Mouse (Mus musculus): ENCODE data around the gene Nek10. TPM values are rescaled to one million over a fixed set of nuclear protein-coding genes. Genes with fewer than 3 reads are reported as not detected.
"Not testable (repeated sequence)": the region's sequence is repeated elsewhere in the genome, so short reads cannot be mapped to it uniquely, and the experiment has no call there.

Gene Nek10
- total RNA-seq, 2 experiments from 2014 or later = 0.17 TPM; not detected in 1

GRCm38 (mm10) chr14:14974156-14974555 lies 170.9 kb downstream of the Nek10 start:
- intact Hi-C loops (cut with DNase I) = no loop called here

GRCm38 (mm10) chr14:14984106-14984505 lies 180.9 kb downstream of the Nek10 start:
- DNase-seq; intact Hi-C loops (cut with DNase I): not testable (repeated sequence)

More at GRCm38 (mm10) chr14:14974156-14974555, 170.9 kb downstream of the Nek10 start:
- no peak for DNase-seq

DNA sequence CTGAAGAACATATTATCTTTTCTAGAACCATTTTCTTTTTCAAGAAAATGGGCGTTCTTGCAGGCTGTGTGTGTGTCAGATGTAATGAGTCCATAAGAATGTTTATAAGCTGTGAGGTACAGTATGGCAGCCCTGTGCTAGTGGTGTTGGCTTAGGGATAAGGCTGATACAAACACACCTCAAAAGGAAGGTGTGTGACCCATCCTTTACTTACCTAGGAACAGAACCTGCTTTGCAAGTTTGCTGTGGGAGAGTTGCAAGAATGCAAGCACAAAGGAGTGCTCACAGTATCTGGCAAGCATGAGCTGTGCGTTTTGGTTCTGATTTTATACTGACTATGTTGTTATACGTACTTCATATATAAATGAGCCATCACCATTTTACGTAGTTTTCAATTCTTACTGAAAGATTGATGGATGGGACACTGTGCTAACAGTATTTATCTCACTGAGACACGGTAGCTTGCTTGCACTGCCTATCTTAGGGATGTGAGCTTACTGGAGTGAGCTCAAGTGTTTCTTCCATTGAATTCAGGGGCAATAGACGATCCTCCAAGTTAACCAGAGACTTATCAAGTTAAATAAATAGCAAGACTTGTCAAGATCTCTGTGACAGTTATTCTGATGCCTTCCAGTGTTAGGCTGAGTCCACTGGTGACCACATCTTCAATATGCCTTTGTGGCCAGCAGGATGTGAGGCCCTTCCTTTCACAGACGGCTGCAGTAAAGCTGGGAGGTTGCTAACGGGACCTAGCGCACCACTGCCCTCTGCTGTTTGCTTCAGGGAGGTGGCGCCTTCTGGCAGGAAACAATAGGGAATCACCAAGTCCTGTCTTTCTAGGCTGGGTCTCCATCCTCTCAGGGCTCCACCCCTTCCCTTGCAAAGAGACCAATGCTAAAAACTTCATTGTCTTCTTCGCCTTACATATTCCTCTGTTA lies 181.8 kb downstream of the Nek10 start:
- intact Hi-C loops (cut with DNase I) = loop anchor here (1.0 to 5.0 kb wide), 3 partner anchors 122 to 1217 kb away; no protein-coding TSS in a partner anchor
- peak; percentile 74 to 80 for DNase-seq

GRCm38 (mm10) chr14:14987403-14987802 lies 184.2 kb downstream of the Nek10 start:
- DNase-seq = no peak
- intact Hi-C loops (cut with DNase I) = loop anchor here (5.0 kb wide), 1 partner anchor 1215 kb away; no protein-coding TSS in a partner anchor

DNA sequence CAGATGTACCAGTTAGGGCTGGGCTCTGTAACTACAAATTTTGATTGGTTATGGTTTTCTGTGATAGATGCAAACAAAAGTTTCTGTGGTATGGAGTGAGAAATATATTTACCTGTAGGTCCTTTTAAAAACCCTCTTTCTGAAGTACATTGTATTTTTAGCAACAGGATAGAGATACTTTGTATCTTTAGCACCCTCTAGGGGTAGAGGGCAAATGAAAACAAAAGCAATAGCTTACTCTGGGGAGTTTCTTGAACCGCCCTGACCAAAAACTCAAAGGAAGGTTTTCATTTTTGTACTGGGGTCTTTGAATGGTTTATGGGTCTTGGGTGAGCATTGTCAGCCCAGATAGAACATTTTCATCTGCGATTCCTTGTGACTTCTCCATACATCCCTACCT lies 188.4 kb downstream of the Nek10 start:
- DNase-seq = no peak
- intact Hi-C loops (cut with DNase I) = no loop called here

GRCm38 (mm10) chr14:15011408-15011807 lies 208.2 kb downstream of the Nek10 start:
- intact Hi-C loops (cut with DNase I) = no loop called here
- DNase-seq = no peak

- no peak for DNase-seq
- intact Hi-C loops (cut with DNase I) = no loop called here
Observed at GRCm38 (mm10) chr14:15014799-15015198, 211.6 kb downstream of the Nek10 start.

GRCm38 (mm10) chr14:15030626-15031025 lies 227.4 kb downstream of the Nek10 start:
- DNase-seq; intact Hi-C loops (cut with DNase I): not testable (repeated sequence)

- DNase-seq = not testable (repeated sequence)
Observed at GRCm38 (mm10) chr14:15034638-15035037, 231.4 kb downstream of the Nek10 start.

GRCm38 (mm10) chr14:15048186-15048585 lies 245.0 kb downstream of the Nek10 start:
- intact Hi-C loops (cut with DNase I) = no loop called here
- no peak for DNase-seq

More at GRCm38 (mm10) chr14:15034638-15035037, 231.4 kb downstream of the Nek10 start:
- intact Hi-C loops (cut with DNase I) = not testable (repeated sequence)

DNA sequence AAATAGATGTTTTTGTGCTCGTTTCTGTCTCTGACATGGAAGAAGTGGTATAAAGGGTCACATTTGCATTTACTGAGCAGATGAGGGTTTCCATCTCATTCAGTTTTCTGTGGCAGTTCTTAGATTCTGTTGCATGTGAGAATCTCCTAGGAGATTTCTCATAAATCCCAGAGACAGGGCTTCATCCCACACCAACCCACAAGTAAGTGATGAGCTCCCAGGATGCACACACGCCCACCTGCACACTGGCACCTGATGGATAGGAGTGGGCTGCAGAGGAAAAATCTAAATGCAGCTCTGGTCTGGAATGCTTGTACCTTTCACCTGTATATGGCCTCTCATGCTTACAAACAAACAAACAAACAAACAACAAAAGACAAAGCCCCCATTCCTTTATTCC lies 258.3 kb downstream of the Nek10 start:
- intact Hi-C loops (cut with DNase I) = no loop called here

More for the DNA sequence above, 258.3 kb downstream of the Nek10 start:
- DNase-seq = no peak

Other genes with a start within 250 kb of the Nek10 start
- gene Slc4a7, start 101.1 kb upstream of the Nek10 start, total RNA-seq (2021) = 10 to 100 TPM; 18.3 to 18.4 TPM

All from heart, postnatal 10 days (tissue).